Mouse (Mus musculus): ENCODE measurements around the gene Ptprg. TPM values are rescaled to one million over a fixed set of nuclear protein-coding genes. Genes with fewer than 3 reads are reported as not detected.
"Not testable (repeated sequence)": the region's sequence is repeated elsewhere in the genome, so short reads cannot be mapped to it uniquely, and the experiment has no call there.

Gene Ptprg
- polyA plus RNA-seq, 1 experiment from 2014 or later, result 47.5 TPM

GRCm38 (mm10) chr14:11791190-11791589 lies 237.9 kb downstream of the Ptprg start:
- no peak for ATAC-seq (ENCODE audit: low FRiP score)
- H3K27ac ChIP-seq, result no peak overlapping the region
- 46% methylated on average over 4 of the region's 4 CpGs for WGBS

GRCm38 (mm10) chr14:11793847-11794246 lies 240.5 kb downstream of the Ptprg start:
- WGBS, result 80% methylated on average over 3 of the region's 3 CpGs
- Histone ChIP-seq H3K4me2 (no peak overlapping the region), H3K9ac (no peak overlapping the region), H3K4me1 (replicated peaks) (peaks cover 10% of the 10 kb centered on the region), H3K27me3 (no peaks in the 10 kb centered on the region), H3K27ac (no peak overlapping the region), H3K36me3 (no peaks in the 10 kb centered on the region), H3K4me3 (no peak overlapping the region), H3K9me3 (no peaks in the 10 kb centered on the region)
- ATAC-seq (ENCODE audit: low FRiP score), result no peak

More at GRCm38 (mm10) chr14:11791190-11791589, 237.9 kb downstream of the Ptprg start:
- Histone ChIP-seq H3K4me2 (no peak overlapping the region), H3K4me1 (replicated peaks) (peaks cover 5% of the 10 kb centered on the region), H3K36me3 (no peaks in the 10 kb centered on the region), H3K9me3 (no peaks in the 10 kb centered on the region), H3K4me3 (no peak overlapping the region), H3K9ac (no peak overlapping the region), H3K27me3 (no peaks in the 10 kb centered on the region)

GRCm38 (mm10) chr14:11802355-11803035 lies 249.2 kb downstream of the Ptprg start:
- no peaks in the 10 kb centered on the region for H3K27me3 ChIP-seq
- WGBS, result 88% methylated on average over 4 of the region's 4 CpGs
- peaks cover 2% of the 10 kb centered on the region; the same call in 1 of the 2 replicates for H3K4me1 ChIP-seq (replicated peaks)
- H3K9me3 ChIP-seq, result no peaks in the 10 kb centered on the region
- ATAC-seq (ENCODE audit: low FRiP score), result no peak
- H3K36me3 ChIP-seq, result no peaks in the 10 kb centered on the region
- H3K27ac ChIP-seq, result no peak overlapping the region
- no peak overlapping the region for H3K4me2 ChIP-seq
- no peak overlapping the region for H3K9ac ChIP-seq
- H3K4me3 ChIP-seq, result no peak overlapping the region

GRCm38 (mm10) chr14:11806674-11807073 lies 253.3 kb downstream of the Ptprg start:
- Histone ChIP-seq H3K27me3 (no peaks in the 10 kb centered on the region), H3K4me1 (replicated peaks) (peaks cover 4% of the 10 kb centered on the region; the same call in 1 of the 2 replicates), H3K4me3 (no peak overlapping the region), H3K27ac (no peak overlapping the region), H3K9ac (no peak overlapping the region), H3K9me3 (no peaks in the 10 kb centered on the region), H3K36me3 (no peaks in the 10 kb centered on the region), H3K4me2 (no peak overlapping the region)
- no peak for ATAC-seq (ENCODE audit: low FRiP score)
- 69% methylated on average over 5 of the region's 5 CpGs for WGBS

GRCm38 (mm10) chr14:11807465-11807864 lies 254.1 kb downstream of the Ptprg start:
- Histone ChIP-seq H3K4me3 (no peak overlapping the region), H3K36me3 (no peaks in the 10 kb centered on the region), H3K27me3 (no peaks in the 10 kb centered on the region), H3K27ac (no peak overlapping the region), H3K4me1 (replicated peaks) (peaks cover 4% of the 10 kb centered on the region; the same call in 1 of the 2 replicates), H3K9ac (no peak overlapping the region), H3K9me3 (no peaks in the 10 kb centered on the region), H3K4me2 (no peak overlapping the region)
- 73% methylated on average over 4 of the region's 4 CpGs for WGBS
- no peak for ATAC-seq (ENCODE audit: low FRiP score)

- Histone ChIP-seq H3K36me3 (no peaks in the 10 kb centered on the region), H3K27ac (no peak overlapping the region), H3K4me2 (no peak overlapping the region), H3K4me1 (replicated peaks) (peaks cover 4% of the 10 kb centered on the region; the same call in 1 of the 2 replicates), H3K4me3 (no peak overlapping the region), H3K27me3 (no peaks in the 10 kb centered on the region), H3K9me3 (no peaks in the 10 kb centered on the region), H3K9ac (no peak overlapping the region)
- WGBS, result 81% methylated on average over 7 of the region's 7 CpGs
- no peak for ATAC-seq (ENCODE audit: low FRiP score)
Measured at GRCm38 (mm10) chr14:11811142-11811761, 257.9 kb downstream of the Ptprg start.

GRCm38 (mm10) chr14:11812291-11812690 lies 259.0 kb downstream of the Ptprg start:
- no peak for ATAC-seq (ENCODE audit: low FRiP score)
- Histone ChIP-seq H3K9me3 (no peaks in the 10 kb centered on the region), H3K9ac (no peak overlapping the region), H3K4me3 (no peak overlapping the region), H3K4me2 (no peak overlapping the region), H3K4me1 (replicated peaks) (0 out of 2 replicates have a peak, but pooled peaks cover 4% of the 10 kb centered on the region), H3K27me3 (no peaks in the 10 kb centered on the region), H3K36me3 (no peaks in the 10 kb centered on the region), H3K27ac (no peak overlapping the region)
- WGBS, result 89% methylated on average over 7 of the region's 7 CpGs

GRCm38 (mm10) chr14:11814811-11815210 lies 261.5 kb downstream of the Ptprg start:
- not testable (repeated sequence) for ATAC-seq (ENCODE audit: low FRiP score)
- 82% methylated on average over 4 of the region's 4 CpGs for WGBS

GRCm38 (mm10) chr14:11817236-11817635 lies 263.9 kb downstream of the Ptprg start:
- H3K27me3 ChIP-seq, result no peaks in the 10 kb centered on the region
- no peak for ATAC-seq (ENCODE audit: low FRiP score)
- H3K9ac ChIP-seq, result no peak overlapping the region
- no peaks in the 10 kb centered on the region for H3K9me3 ChIP-seq
- WGBS, result 80% methylated on average over 6 of the region's 6 CpGs
- no peak overlapping the region for H3K27ac ChIP-seq
- H3K36me3 ChIP-seq, result no peaks in the 10 kb centered on the region
- H3K4me3 ChIP-seq, result no peak overlapping the region
- H3K4me1 ChIP-seq (replicated peaks), result no peaks in the 10 kb centered on the region
- H3K4me2 ChIP-seq, result no peak overlapping the region

More at GRCm38 (mm10) chr14:11814811-11815210, 261.5 kb downstream of the Ptprg start:
- H3K4me1 ChIP-seq (replicated peaks); H3K9ac ChIP-seq; H3K4me3 ChIP-seq; H3K9me3 ChIP-seq; H3K27ac ChIP-seq; H3K4me2 ChIP-seq; H3K27me3 ChIP-seq; H3K36me3 ChIP-seq: not testable (repeated sequence)

- ATAC-seq (ENCODE audit: low FRiP score), result no peak
- H3K4me1 ChIP-seq (replicated peaks), result peaks cover 6% of the 10 kb centered on the region
- no peak overlapping the region for H3K4me2 ChIP-seq
- H3K4me3 ChIP-seq, result no peak overlapping the region
- H3K9me3 ChIP-seq, result no peaks in the 10 kb centered on the region
- H3K27me3 ChIP-seq, result no peaks in the 10 kb centered on the region
- 78% methylated on average over 3 of the region's 3 CpGs for WGBS
- H3K27ac ChIP-seq, result no peak overlapping the region
- H3K9ac ChIP-seq, result no peak overlapping the region
- H3K36me3 ChIP-seq, result no peaks in the 10 kb centered on the region
Measured at GRCm38 (mm10) chr14:11818054-11818453, 264.7 kb downstream of the Ptprg start.

- no peaks in the 10 kb centered on the region for H3K9me3 ChIP-seq
- H3K4me3 ChIP-seq, result no peak overlapping the region
- H3K4me1 ChIP-seq (replicated peaks), result peaks cover 12% of the 10 kb centered on the region
- no peaks in the 10 kb centered on the region for H3K27me3 ChIP-seq
- WGBS, result 91% methylated on average over 8 of the region's 8 CpGs
- H3K36me3 ChIP-seq, result no peaks in the 10 kb centered on the region
- no peak overlapping the region for H3K9ac ChIP-seq
- H3K4me2 ChIP-seq, result no peak overlapping the region
- no peak for ATAC-seq (ENCODE audit: low FRiP score)
- H3K27ac ChIP-seq, result no peak overlapping the region
Measured at GRCm38 (mm10) chr14:11818721-11819120, 265.4 kb downstream of the Ptprg start.

GRCm38 (mm10) chr14:11819326-11819725 lies 266.0 kb downstream of the Ptprg start:
- WGBS, result 90% methylated on average over 2 of the region's 2 CpGs
- ATAC-seq (ENCODE audit: low FRiP score), result no peak
- no peaks in the 10 kb centered on the region for H3K27me3 ChIP-seq
- H3K4me2 ChIP-seq, result no peak overlapping the region
- H3K4me3 ChIP-seq, result no peak overlapping the region
- no peaks in the 10 kb centered on the region for H3K9me3 ChIP-seq
- H3K4me1 ChIP-seq (replicated peaks), result peaks cover 17% of the 10 kb centered on the region
- H3K9ac ChIP-seq, result no peak overlapping the region
- H3K36me3 ChIP-seq, result no peaks in the 10 kb centered on the region
- H3K27ac ChIP-seq, result no peak overlapping the region
